Mouse (Mus musculus): Measurements from ENCODE around the gene Arrdc3. TPM values are rescaled to one million over a fixed set of nuclear protein-coding genes. Genes with fewer than 3 reads are reported as not detected.

Arrdc3 gene
- polyA plus RNA-seq, 1 experiment, result 76.3 TPM

GRCm38 (mm10) chr13:80897411-80897810 lies 14.2 kb downstream of the Arrdc3 start:
- TF ChIP-seq CTCF (IDR thresholded peaks at IDR 0.05; ENCODE audit: control insufficient read depth, insufficient read depth, insufficient replicate concordance, low read depth, low read length), result no peak
- TF ChIP-seq POLR2A (IDR thresholded peaks at IDR 0.05; ENCODE audit: control insufficient read depth, low read depth, low read length), result no peak
- no peaks in the 10 kb centered on the region for H3K27me3 ChIP-seq (ENCODE audit: control insufficient read depth, insufficient read depth, low read length)
- H3K27ac ChIP-seq (ENCODE audit: control insufficient read depth, insufficient read depth, low read depth, low read length), result no peak overlapping the region
- no peak overlapping the region for H3K4me3 ChIP-seq (ENCODE audit: control insufficient read depth, low read depth, low read length)
- H3K4me1 ChIP-seq (ENCODE audit: control insufficient read depth, insufficient read depth, low read length), result no peaks in the 10 kb centered on the region
- no peaks in the 10 kb centered on the region; the same call in 1 of the 2 replicates for H3K36me3 ChIP-seq (ENCODE audit: control insufficient read depth, insufficient read depth, low read length)

GRCm38 (mm10) chr13:80898095-80898494 lies 14.9 kb downstream of the Arrdc3 start:
- H3K27ac ChIP-seq (ENCODE audit: control insufficient read depth, insufficient read depth, low read depth, low read length), result no peak overlapping the region
- no peaks in the 10 kb centered on the region for H3K4me1 ChIP-seq (ENCODE audit: control insufficient read depth, insufficient read depth, low read length)
- no peaks in the 10 kb centered on the region for H3K27me3 ChIP-seq (ENCODE audit: control insufficient read depth, insufficient read depth, low read length)
- TF ChIP-seq CTCF (IDR thresholded peaks at IDR 0.05; ENCODE audit: control insufficient read depth, insufficient read depth, insufficient replicate concordance, low read depth, low read length) (no peak), POLR2A (IDR thresholded peaks at IDR 0.05; ENCODE audit: control insufficient read depth, low read depth, low read length) (no peak)
- H3K4me3 ChIP-seq (ENCODE audit: control insufficient read depth, low read depth, low read length), result no peak overlapping the region
- no peaks in the 10 kb centered on the region; the same call in 1 of the 2 replicates for H3K36me3 ChIP-seq (ENCODE audit: control insufficient read depth, insufficient read depth, low read length)

- H3K36me3 ChIP-seq (ENCODE audit: control insufficient read depth, insufficient read depth, low read length), result no peaks in the 10 kb centered on the region
- no peak overlapping the region for H3K27ac ChIP-seq (ENCODE audit: control insufficient read depth, insufficient read depth, low read depth, low read length)
- TF ChIP-seq POLR2A (IDR thresholded peaks at IDR 0.05; ENCODE audit: control insufficient read depth, low read depth, low read length) (no peak), CTCF (IDR thresholded peaks at IDR 0.05; ENCODE audit: control insufficient read depth, insufficient read depth, insufficient replicate concordance, low read depth, low read length) (no peak)
- H3K4me3 ChIP-seq (ENCODE audit: control insufficient read depth, low read depth, low read length), result no peak overlapping the region
- no peaks in the 10 kb centered on the region for H3K27me3 ChIP-seq (ENCODE audit: control insufficient read depth, insufficient read depth, low read length)
- no peaks in the 10 kb centered on the region for H3K4me1 ChIP-seq (ENCODE audit: control insufficient read depth, insufficient read depth, low read length)
These were observed 16.3 kb downstream of the Arrdc3 start for GRCm38 (mm10) chr13:80899435-80900029.

- H3K4me3 ChIP-seq (ENCODE audit: control insufficient read depth, low read depth, low read length), result no peak overlapping the region
- H3K27ac ChIP-seq (ENCODE audit: control insufficient read depth, insufficient read depth, low read depth, low read length), result no peak overlapping the region
- H3K4me1 ChIP-seq (ENCODE audit: control insufficient read depth, insufficient read depth, low read length), result no peaks in the 10 kb centered on the region
- no peaks in the 10 kb centered on the region for H3K36me3 ChIP-seq (ENCODE audit: control insufficient read depth, insufficient read depth, low read length)
- H3K27me3 ChIP-seq (ENCODE audit: control insufficient read depth, insufficient read depth, low read length), result no peaks in the 10 kb centered on the region
- TF ChIP-seq CTCF (IDR thresholded peaks at IDR 0.05; ENCODE audit: control insufficient read depth, insufficient read depth, insufficient replicate concordance, low read depth, low read length) (no peak), POLR2A (IDR thresholded peaks at IDR 0.05; ENCODE audit: control insufficient read depth, low read depth, low read length) (no peak)
These were observed 18.2 kb downstream of the Arrdc3 start for GRCm38 (mm10) chr13:80901432-80901831.

- H3K4me3 ChIP-seq (ENCODE audit: control insufficient read depth, low read depth, low read length), result no peak overlapping the region
- TF ChIP-seq POLR2A (IDR thresholded peaks at IDR 0.05; ENCODE audit: control insufficient read depth, low read depth, low read length) (no peak), CTCF (IDR thresholded peaks at IDR 0.05; ENCODE audit: control insufficient read depth, insufficient read depth, insufficient replicate concordance, low read depth, low read length) (no peak)
- H3K27me3 ChIP-seq (ENCODE audit: control insufficient read depth, insufficient read depth, low read length), result no peaks in the 10 kb centered on the region
- no peaks in the 10 kb centered on the region for H3K36me3 ChIP-seq (ENCODE audit: control insufficient read depth, insufficient read depth, low read length)
- no peak overlapping the region for H3K27ac ChIP-seq (ENCODE audit: control insufficient read depth, insufficient read depth, low read depth, low read length)
- no peaks in the 10 kb centered on the region for H3K4me1 ChIP-seq (ENCODE audit: control insufficient read depth, insufficient read depth, low read length)
These were observed 19.6 kb downstream of the Arrdc3 start for GRCm38 (mm10) chr13:80902796-80903195.

- no peaks in the 10 kb centered on the region for H3K36me3 ChIP-seq (ENCODE audit: control insufficient read depth, insufficient read depth, low read length)
- no peak for TF ChIP-seq POLR2A (IDR thresholded peaks at IDR 0.05; ENCODE audit: control insufficient read depth, low read depth, low read length)
- no peak for TF ChIP-seq CTCF (IDR thresholded peaks at IDR 0.05; ENCODE audit: control insufficient read depth, insufficient read depth, insufficient replicate concordance, low read depth, low read length)
- H3K4me1 ChIP-seq (ENCODE audit: control insufficient read depth, insufficient read depth, low read length), result no peaks in the 10 kb centered on the region
These were observed 30.2 kb downstream of the Arrdc3 start for GRCm38 (mm10) chr13:80913361-80913760.

GRCm38 (mm10) chr13:80920939-80921338 lies 37.8 kb downstream of the Arrdc3 start:
- TF ChIP-seq CTCF (IDR thresholded peaks at IDR 0.05; ENCODE audit: control insufficient read depth, insufficient read depth, insufficient replicate concordance, low read depth, low read length), result no peak
- no peak for TF ChIP-seq POLR2A (IDR thresholded peaks at IDR 0.05; ENCODE audit: control insufficient read depth, low read depth, low read length)
- Histone ChIP-seq H3K36me3 (ENCODE audit: control insufficient read depth, insufficient read depth, low read length) (no peaks in the 10 kb centered on the region), H3K4me3 (ENCODE audit: control insufficient read depth, low read depth, low read length) (no peak overlapping the region), H3K27me3 (ENCODE audit: control insufficient read depth, insufficient read depth, low read length) (no peaks in the 10 kb centered on the region), H3K4me1 (ENCODE audit: control insufficient read depth, insufficient read depth, low read length) (no peaks in the 10 kb centered on the region), H3K27ac (ENCODE audit: control insufficient read depth, insufficient read depth, low read depth, low read length) (no peak overlapping the region)

More at GRCm38 (mm10) chr13:80913361-80913760, 30.2 kb downstream of the Arrdc3 start:
- Histone ChIP-seq H3K4me3 (ENCODE audit: control insufficient read depth, low read depth, low read length) (no peak overlapping the region), H3K27ac (ENCODE audit: control insufficient read depth, insufficient read depth, low read depth, low read length) (no peak overlapping the region), H3K27me3 (ENCODE audit: control insufficient read depth, insufficient read depth, low read length) (no peaks in the 10 kb centered on the region)

Data from testis, adult 2 months (tissue).